Comparison of ENCODE assay signal across 17 mouse cellular contexts in the genomic region with DNA sequence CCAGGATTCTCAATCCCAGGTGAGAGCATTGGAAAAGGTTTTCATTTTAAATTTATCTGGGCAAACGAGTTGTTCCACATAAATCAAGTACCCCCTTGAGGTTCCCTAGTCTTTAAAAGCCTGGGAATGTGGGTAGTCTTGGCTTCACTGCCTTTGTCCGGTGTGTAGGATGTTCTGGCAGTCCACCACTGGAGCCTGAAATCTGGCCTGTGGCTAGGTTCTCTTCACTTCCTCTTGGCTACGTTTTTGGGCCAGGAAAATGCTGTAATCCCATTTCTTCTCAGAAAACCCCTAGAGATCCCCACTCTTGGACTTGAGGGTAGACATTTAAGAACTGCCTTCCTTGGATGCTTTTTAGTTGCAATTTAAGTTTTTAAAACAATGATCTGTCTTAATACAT.
A peak's percentile ranks its signal among the peaks of the same experiment; 100 is the strongest.
DNase-seq lines count a peak whose midpoint lies in the region.
"Had no signal": no experiment of that assay in that cellular context is flagged by ENCODE, and none has a peak within 500 bp of the region (broad histone marks: within the 10 kb centered on the region; RNA-seq: fewer than 3 reads in every experiment).

No protein-coding gene starts in this region.

- DNase-seq in gastrocnemius, postnatal 14 days = peak; percentile 16
- DNase-seq in gastrocnemius, adult 18-20 months (ENCODE audit: low spot score) = no peak
- DNase-seq in heart, adult 18-20 months = peak; percentile 13 to 22
- DNase-seq in heart, postnatal 25 days (ENCODE audit: low spot score) = no peak
- peak; percentile 21 to 25 for DNase-seq in heart, postnatal 10 days
- DNase-seq in heart, postnatal 36 days = no peak
- peak; percentile 35 for DNase-seq in skeletal muscle tissue, adult 2 months (ENCODE audit: low read depth, low spot score)
- DNase-seq: adrenal gland, adult 2 months; adrenal gland, postnatal 14 days; B cell, adult 2 months; cerebellum, adult 11 months; cerebellum, adult 2 months; cerebellum, adult 9-11 months; cerebellum, postnatal 25 days; forebrain, postnatal 0 days; kidney, adult 11 months; kidney, adult 8-10 months had no signal

- intact Hi-C loops in gastrocnemius, postnatal 14 days (cut with DNase I; ENCODE audit: low total_unique reads) = no loop called here
- intact Hi-C loops in heart, postnatal 25 days (cut with DNase I) = no loop called here
- intact Hi-C loops in heart, postnatal 10 days (cut with DNase I) = no loop called here
- intact Hi-C loops in heart, postnatal 36 days (cut with DNase I) = no loop called here

Comparison
In these comparisons a context has a peak if more than half of its experiments do, and no peak if none do; other contexts are left out.
1. DNase-seq: peak in gastrocnemius, postnatal 14 days (single experiment), heart, adult 18-20 months (2 of 2), heart, postnatal 10 days (2 of 2) and skeletal muscle tissue, adult 2 months (single experiment); none in gastrocnemius, adult 18-20 months (single experiment), heart, postnatal 25 days (single experiment) and heart, postnatal 36 days (0 of 2).